Mouse (Mus musculus): Measurements from ENCODE around the gene Acmsd. TPM values are rescaled to one million over a fixed set of nuclear protein-coding genes. Genes with fewer than 3 reads are reported as not detected.

Gene Acmsd
- total RNA-seq, 2 experiments from 2014 or later, result 0.31 to 0.59 TPM

GRCm38 (mm10) chr1:127776246-127776645, 47.0 kb downstream of the Acmsd start:
- DNase-seq, result no peak

DNA sequence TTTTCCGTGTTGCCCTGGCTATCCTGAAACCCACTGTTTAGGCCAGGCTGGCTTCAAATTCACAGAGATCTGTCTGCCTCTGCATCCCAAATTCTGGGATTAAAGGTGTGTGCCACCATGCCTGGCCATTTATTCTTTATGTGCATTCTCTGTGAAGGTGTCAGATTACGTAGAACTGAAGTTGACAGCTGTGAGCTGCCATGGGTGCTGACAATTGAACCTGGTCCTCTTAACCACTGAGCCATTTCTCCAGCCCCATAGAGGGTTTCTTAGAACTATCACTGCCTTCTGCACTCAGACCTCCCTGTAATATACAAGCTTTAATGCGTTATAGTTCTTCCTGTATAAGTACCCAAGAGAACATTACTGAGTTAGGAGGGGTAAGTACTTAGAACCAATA, 49.4 kb downstream of the Acmsd start:
- DNase-seq, result no peak

DNA sequence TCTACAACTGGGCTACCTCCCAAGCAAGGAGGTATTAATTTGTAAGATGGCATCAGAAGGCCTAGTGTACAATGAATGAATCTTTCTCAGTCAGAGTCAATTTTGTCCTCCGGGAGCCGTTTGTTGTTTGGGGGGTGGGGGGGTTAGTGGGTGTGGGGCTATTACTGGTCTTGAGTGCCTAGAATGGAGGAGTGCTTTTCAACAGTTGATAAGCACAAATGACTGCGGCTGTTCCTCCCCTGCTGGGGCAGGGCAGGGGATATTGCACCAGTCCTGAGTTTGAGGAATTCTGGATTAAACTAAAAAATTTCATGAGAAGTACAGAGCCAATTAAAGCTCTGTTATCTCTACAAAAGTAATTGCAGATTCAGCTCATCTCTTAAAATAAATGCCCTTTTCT, 50.9 kb downstream of the Acmsd start:
- DNase-seq, result no peak

DNA sequence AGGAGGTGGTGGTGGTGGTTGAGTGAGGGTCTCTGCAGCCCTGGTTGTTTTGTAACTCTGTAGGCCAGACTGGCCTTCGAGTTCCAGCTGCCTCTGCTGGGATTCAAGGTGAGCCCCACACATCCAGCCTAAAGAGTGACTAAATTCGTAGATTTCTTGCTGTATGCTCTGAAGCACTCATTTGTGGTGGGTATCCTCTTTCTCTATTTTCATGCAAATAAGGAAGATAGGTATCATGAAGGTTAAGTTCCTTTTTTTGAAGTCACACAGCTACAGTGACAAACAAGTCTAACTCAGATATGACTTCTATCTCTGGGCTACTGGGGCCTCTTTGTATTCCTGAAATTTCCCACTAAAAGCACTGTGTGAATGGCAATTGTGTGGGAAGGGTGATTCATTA, 51.6 kb downstream of the Acmsd start:
- DNase-seq, result no peak

- no peak for DNase-seq
Measured at GRCm38 (mm10) chr1:127783862-127784261, 54.6 kb downstream of the Acmsd start.

- no peak for DNase-seq
Measured at GRCm38 (mm10) chr1:127785882-127786281, 56.7 kb downstream of the Acmsd start.

DNA sequence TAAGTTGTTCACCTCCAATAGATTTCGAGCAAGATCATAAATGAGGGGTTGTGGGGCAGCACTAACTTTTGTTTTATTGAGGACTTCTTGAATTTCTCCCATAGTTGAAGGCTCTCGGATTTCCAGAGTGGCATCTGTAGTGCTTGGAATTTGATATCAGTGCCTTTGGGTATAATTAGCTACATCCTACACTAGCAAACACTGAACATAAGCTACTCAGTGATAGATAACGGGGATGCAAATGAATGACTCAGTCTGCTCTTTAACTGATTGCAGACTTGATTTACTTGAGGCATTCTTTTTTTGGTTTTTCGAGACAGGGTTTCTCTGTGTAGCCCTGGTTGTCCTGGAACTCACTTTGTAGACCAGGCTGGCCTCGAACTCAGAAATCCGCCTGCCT, 59.7 kb downstream of the Acmsd start:
- DNase-seq, result no peak

- no peak for DNase-seq
Measured at GRCm38 (mm10) chr1:127793459-127793858, 64.2 kb downstream of the Acmsd start.

DNA sequence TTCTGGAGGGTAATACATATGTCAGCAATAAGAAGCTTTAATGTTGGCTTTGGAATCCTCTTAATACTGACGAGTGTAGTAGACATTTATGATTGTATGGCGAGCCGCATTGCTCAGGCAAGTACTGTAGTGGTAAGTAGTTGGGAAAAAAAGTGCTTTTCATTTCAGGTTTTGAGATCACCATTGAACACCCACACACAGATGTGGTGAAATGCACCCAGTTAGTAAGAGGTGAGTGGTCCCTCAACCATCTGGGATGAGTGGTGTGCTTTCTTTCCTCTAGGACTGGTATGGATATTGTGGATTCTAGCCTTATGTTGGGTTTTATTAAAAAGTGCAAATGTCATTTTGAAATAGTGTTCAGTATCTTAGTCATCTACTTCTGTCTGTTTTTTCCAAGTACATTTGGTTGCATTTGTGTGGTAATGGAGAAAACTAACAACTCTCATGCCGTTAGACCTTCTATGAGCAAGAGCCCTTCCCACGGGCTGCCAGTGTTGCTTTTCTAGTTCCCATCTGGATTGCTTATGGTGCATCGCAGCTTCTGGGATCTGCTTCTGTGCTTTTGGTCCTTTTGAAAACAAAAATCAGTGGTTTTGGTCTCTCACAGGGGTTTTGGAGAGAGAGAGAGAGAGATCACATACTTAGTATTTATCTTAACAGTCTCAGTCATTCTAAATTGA, 66.0 kb downstream of the Acmsd start:
- DNase-seq, result no peak

- DNase-seq, result no peak
Measured at GRCm38 (mm10) chr1:127796341-127796740, 67.1 kb downstream of the Acmsd start.

DNA sequence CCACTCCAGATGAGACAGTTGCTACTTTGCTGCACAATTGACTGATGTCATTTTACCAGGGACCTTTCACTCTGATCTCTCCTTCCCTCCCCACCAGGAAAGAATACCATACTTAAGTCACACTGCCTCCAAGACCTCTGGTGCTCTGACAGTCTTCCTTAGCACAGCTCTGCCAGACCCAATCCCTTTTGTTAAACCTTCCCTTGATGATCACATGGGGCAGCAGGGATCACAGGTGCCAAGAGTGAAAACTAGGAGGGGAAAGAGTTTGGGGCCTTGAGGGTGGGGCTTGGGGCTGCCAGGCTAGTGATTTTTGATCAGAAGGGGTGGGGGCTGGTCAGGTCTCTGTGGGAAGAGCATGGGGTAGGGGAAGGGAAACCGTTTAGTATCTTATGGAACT, 67.5 kb downstream of the Acmsd start:
- no peak for DNase-seq

- no peak for DNase-seq
Measured at GRCm38 (mm10) chr1:127802916-127803315, 73.7 kb downstream of the Acmsd start.

- no peak for DNase-seq
Measured at GRCm38 (mm10) chr1:127808671-127809070, 79.5 kb downstream of the Acmsd start.

GRCm38 (mm10) chr1:127812929-127813328, 83.7 kb downstream of the Acmsd start:
- no peak for DNase-seq

DNA sequence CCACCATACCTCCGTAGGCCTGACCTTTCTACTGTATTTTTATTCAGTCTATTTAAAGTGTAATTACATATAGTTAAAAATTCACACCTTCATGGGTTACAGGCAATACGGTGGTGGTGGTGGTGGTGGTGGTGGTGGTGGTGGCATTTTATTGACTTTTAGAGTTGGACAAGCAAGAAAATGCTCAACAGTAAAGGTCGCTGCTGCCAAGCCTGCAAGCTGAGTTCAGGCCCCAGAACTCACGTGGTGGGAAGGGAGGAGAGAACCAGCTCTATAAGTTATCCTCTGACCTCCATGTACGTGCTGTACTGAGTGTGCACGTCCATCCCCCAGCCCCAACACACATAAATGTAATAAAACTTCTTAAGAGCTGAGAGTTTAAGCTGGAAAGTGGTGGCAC, 87.2 kb downstream of the Acmsd start:
- DNase-seq, result no peak

Other genes with a start within 250 kb of the Acmsd start
- 10 to 100 TPM; 13.8 to 14.7 TPM for gene Tmem163, start 49.9 kb upstream of the Acmsd start, total RNA-seq (2021)
- 10 to 100 TPM; 37.7 to 40.0 TPM for gene Ccnt2, start 44.8 kb downstream of the Acmsd start, total RNA-seq (2021)
- gene Map3k19, start 125.6 kb downstream of the Acmsd start, total RNA-seq (2021), result not detected
- 10 to 100 TPM; 44.2 to 44.7 TPM for gene Rab3gap1, start 139.4 kb downstream of the Acmsd start, total RNA-seq (2021)